Mouse (Mus musculus): ENCODE results near the gene Pptc7.

The Pptc7 gene

GRCm38 (mm10) chr5:122284183-122285028 lies at the start of gene Pptc7:
TSS of gene Pptc7 (plus strand) at chr5:122284365.
- peak; percentile 95 to 96 for DNase-seq

GRCm38 (mm10) chr5:122235196-122235836 lies 48.8 kb upstream of the Pptc7 start:
- no peak for DNase-seq

- DNase-seq, result no peak
Measured at GRCm38 (mm10) chr5:122237200-122237599, 47.0 kb upstream of the Pptc7 start.

- DNase-seq, result no peak
Measured at GRCm38 (mm10) chr5:122239618-122240017, 44.5 kb upstream of the Pptc7 start.

- peak; percentile 62 to 83 for DNase-seq
Measured at GRCm38 (mm10) chr5:122240521-122240920, 43.6 kb upstream of the Pptc7 start.

GRCm38 (mm10) chr5:122240989-122241388 lies 43.2 kb upstream of the Pptc7 start:
- DNase-seq, result no peak

- DNase-seq, result peak in 1 of 2 experiments; percentile 18
Measured at GRCm38 (mm10) chr5:122242521-122243123, 41.5 kb upstream of the Pptc7 start.

- no peak for DNase-seq
Measured at GRCm38 (mm10) chr5:122243781-122244523, 40.2 kb upstream of the Pptc7 start.

GRCm38 (mm10) chr5:122245186-122245585 lies 39.0 kb upstream of the Pptc7 start:
- peak in 1 of 2 experiments; percentile 48 for DNase-seq

GRCm38 (mm10) chr5:122246547-122247167 lies 37.5 kb upstream of the Pptc7 start:
- no peak for DNase-seq

GRCm38 (mm10) chr5:122247529-122247928 lies 36.6 kb upstream of the Pptc7 start:
- no peak for DNase-seq

- DNase-seq, result no peak
Measured at GRCm38 (mm10) chr5:122247934-122248333, 36.2 kb upstream of the Pptc7 start.

- DNase-seq, result no peak
Measured at GRCm38 (mm10) chr5:122249281-122249680, 34.9 kb upstream of the Pptc7 start.

- DNase-seq, result no peak
Measured at GRCm38 (mm10) chr5:122251895-122252606, 32.1 kb upstream of the Pptc7 start.

- DNase-seq, result no peak
Measured at GRCm38 (mm10) chr5:122258027-122258741, 26.0 kb upstream of the Pptc7 start.

GRCm38 (mm10) chr5:122262104-122262503 lies 22.1 kb upstream of the Pptc7 start:
- DNase-seq, result no peak

GRCm38 (mm10) chr5:122263933-122264905 lies 19.9 kb upstream of the Pptc7 start, which contains the start of gene Tctn1:
TSS of gene Tctn1 (minus strand) at chr5:122264460.
- peak; percentile 94 to 96 for DNase-seq

GRCm38 (mm10) chr5:122265187-122265586 lies 19.0 kb upstream of the Pptc7 start:
- peak; percentile 20 to 24 for DNase-seq

GRCm38 (mm10) chr5:122265942-122266341 lies 18.2 kb upstream of the Pptc7 start:
- DNase-seq, result no peak

- no peak for DNase-seq
Measured at GRCm38 (mm10) chr5:122267136-122267535, 17.0 kb upstream of the Pptc7 start.

All from kidney, postnatal 36 days (tissue).